Mouse (Mus musculus): ENCODE results near the gene Suv39h1. TPM values are rescaled to one million over a fixed set of nuclear protein-coding genes. Genes with fewer than 3 reads are reported as not detected.
"Not testable (repeated sequence)": the region's sequence is repeated elsewhere in the genome, so short reads cannot be mapped to it uniquely, and the experiment has no call there.

Gene Suv39h1
- polyA plus RNA-seq, 1 experiment from 2014 or later: 99.7 TPM

- H3K4me2 ChIP-seq (ENCODE audit: low read depth, low read length, severe bottlenecking): no peak within 1 kb of the TSS
- no peak for ATAC-seq (replicated peaks; ENCODE audit: low FRiP score)
- H3K27me3 ChIP-seq (ENCODE audit: control insufficient read depth, insufficient read depth, low read length): no peaks in the 10 kb centered on the region
- H3K27ac ChIP-seq (ENCODE audit: low read depth, low read length): no peak within 1 kb of the TSS
- no peaks in the 10 kb centered on the region for H3K36me3 ChIP-seq (ENCODE audit: control insufficient read depth, insufficient read depth, low read length)
- DNase-seq (ENCODE audit: low spot score): no peak
- no peaks in the 10 kb centered on the region for H3K4me1 ChIP-seq (replicated peaks; ENCODE audit: control insufficient read depth, insufficient read depth, low read length)
- H3K4me3 ChIP-seq (ENCODE audit: low read depth, low read length): no peak within 1 kb of the TSS
- WGBS: 80% methylated on average over 2 of the region's 2 CpGs
- no peaks in the 10 kb centered on the region for H3K9me3 ChIP-seq (ENCODE audit: control insufficient read depth, low read length)
- no peak within 1 kb of the TSS for H3K9ac ChIP-seq (ENCODE audit: low read length)
Observed at GRCm38 (mm10) chrX:8018286-8018685, 56.3 kb downstream of the Suv39h1 start, which contains the start of gene Glod5. Gene Glod5, minus strand, starts transcription at chrX:8018492.

- 0 out of 2 replicates have a peak, but pooled peaks cover 1% of the 10 kb centered on the region for H3K4me1 ChIP-seq (replicated peaks; ENCODE audit: control insufficient read depth, insufficient read depth, low read length)
- H3K36me3 ChIP-seq (ENCODE audit: control insufficient read depth, insufficient read depth, low read length): no peaks in the 10 kb centered on the region
- no peak overlapping the region for H3K27ac ChIP-seq (ENCODE audit: low read depth, low read length)
- no peak for ATAC-seq (replicated peaks; ENCODE audit: low FRiP score)
- no peak overlapping the region for H3K4me2 ChIP-seq (ENCODE audit: low read depth, low read length, severe bottlenecking)
- H3K4me3 ChIP-seq (ENCODE audit: low read depth, low read length): no peak overlapping the region
- DNase-seq (ENCODE audit: low spot score): peak; percentile 58
- no peaks in the 10 kb centered on the region for H3K9me3 ChIP-seq (ENCODE audit: control insufficient read depth, low read length)
- 14% methylated on average over 5 of the region's 5 CpGs for WGBS
- no peak overlapping the region for H3K9ac ChIP-seq (ENCODE audit: low read length)
- H3K27me3 ChIP-seq (ENCODE audit: control insufficient read depth, insufficient read depth, low read length): no peaks in the 10 kb centered on the region
Observed at GRCm38 (mm10) chrX:8017142-8017541, 57.4 kb downstream of the Suv39h1 start.

DNA sequence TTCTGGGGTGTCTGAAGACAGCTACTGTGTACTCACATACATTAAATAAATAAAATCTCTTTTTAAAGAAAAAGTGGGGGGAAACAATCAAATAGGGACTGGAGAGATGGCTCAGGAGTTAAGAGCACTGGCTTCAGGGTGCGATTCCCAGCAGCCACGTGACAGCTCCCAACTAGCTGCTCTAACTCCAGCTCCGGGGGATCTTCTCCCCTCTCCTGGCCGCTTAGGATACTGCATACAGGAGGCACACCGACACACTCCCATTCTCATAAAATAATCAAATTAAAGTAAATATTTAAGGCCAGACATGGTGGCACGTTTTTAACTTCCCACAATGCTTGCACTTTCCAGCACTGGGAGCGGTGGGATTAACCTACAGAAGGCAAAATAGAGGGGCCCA lies 58.9 kb downstream of the Suv39h1 start:
- H3K9ac ChIP-seq (ENCODE audit: low read length); ATAC-seq (replicated peaks; ENCODE audit: low FRiP score); H3K4me1 ChIP-seq (replicated peaks; ENCODE audit: control insufficient read depth, insufficient read depth, low read length); H3K36me3 ChIP-seq (ENCODE audit: control insufficient read depth, insufficient read depth, low read length); H3K27me3 ChIP-seq (ENCODE audit: control insufficient read depth, insufficient read depth, low read length); H3K9me3 ChIP-seq (ENCODE audit: control insufficient read depth, low read length); H3K4me3 ChIP-seq (ENCODE audit: low read depth, low read length); H3K27ac ChIP-seq (ENCODE audit: low read depth, low read length); H3K4me2 ChIP-seq (ENCODE audit: low read depth, low read length, severe bottlenecking); DNase-seq (ENCODE audit: low spot score): not testable (repeated sequence)
- 31% methylated on average over 7 of the region's 7 CpGs for WGBS

- Histone ChIP-seq H3K36me3 (ENCODE audit: control insufficient read depth, insufficient read depth, low read length) (no peaks in the 10 kb centered on the region), H3K9ac (ENCODE audit: low read length) (no peak overlapping the region), H3K27ac (ENCODE audit: low read depth, low read length) (peak overlapping the region; percentile 66; the same call in 1 of the 2 replicates), H3K9me3 (ENCODE audit: control insufficient read depth, low read length) (no peaks in the 10 kb centered on the region), H3K4me3 (ENCODE audit: low read depth, low read length) (no peak overlapping the region), H3K4me1 (replicated peaks; ENCODE audit: control insufficient read depth, insufficient read depth, low read length) (0 out of 2 replicates have a peak, but pooled peaks cover 1% of the 10 kb centered on the region), H3K4me2 (ENCODE audit: low read depth, low read length, severe bottlenecking) (no peak overlapping the region), H3K27me3 (ENCODE audit: control insufficient read depth, insufficient read depth, low read length) (no peaks in the 10 kb centered on the region)
- WGBS: 15% methylated on average over 7 of the region's 8 CpGs
- DNase-seq (ENCODE audit: low spot score) (peak; percentile 58), ATAC-seq (replicated peaks; ENCODE audit: low FRiP score) (peak; percentile 90)
Observed at GRCm38 (mm10) chrX:8013569-8014314, 60.8 kb downstream of the Suv39h1 start.

- Histone ChIP-seq H3K4me3 (ENCODE audit: low read depth, low read length) (no peak overlapping the region), H3K9ac (ENCODE audit: low read length) (no peak overlapping the region), H3K9me3 (ENCODE audit: control insufficient read depth, low read length) (no peaks in the 10 kb centered on the region), H3K36me3 (ENCODE audit: control insufficient read depth, insufficient read depth, low read length) (no peaks in the 10 kb centered on the region), H3K4me2 (ENCODE audit: low read depth, low read length, severe bottlenecking) (0 out of 2 replicates have a peak overlapping the region, but pooled peaks have one; percentile 2), H3K27me3 (ENCODE audit: control insufficient read depth, insufficient read depth, low read length) (no peaks in the 10 kb centered on the region), H3K27ac (ENCODE audit: low read depth, low read length) (peak overlapping the region; percentile 66), H3K4me1 (replicated peaks; ENCODE audit: control insufficient read depth, insufficient read depth, low read length) (0 out of 2 replicates have a peak, but pooled peaks cover 1% of the 10 kb centered on the region)
- WGBS: 10% methylated on average over 2 of the region's 2 CpGs
- ATAC-seq (replicated peaks; ENCODE audit: low FRiP score) (peak; percentile 74), DNase-seq (ENCODE audit: low spot score) (peak; percentile 52)
Observed at GRCm38 (mm10) chrX:8013157-8013556, 61.4 kb downstream of the Suv39h1 start.

Other genes starting within 250 kb of the Suv39h1 start
- gene Otud5, start 233.4 kb downstream of the Suv39h1 start, polyA plus RNA-seq (2014; fragmentation: Nextera tagmentation; extraction: Ambion mirVana): 37.3 and 37.6 TPM in 2 replicates
- 10.7 TPM in 2 replicates for gene Pim2, start 196.5 kb downstream of the Suv39h1 start, polyA plus RNA-seq (2014; fragmentation: Nextera tagmentation; extraction: Ambion mirVana)
- 10.9 and 12.6 TPM in 2 replicates for gene Slc35a2, start 190.7 kb downstream of the Suv39h1 start, polyA plus RNA-seq (2014; fragmentation: Nextera tagmentation; extraction: Ambion mirVana)
- 141 and 144 TPM in 2 replicates for gene Pqbp1, start 175.5 kb downstream of the Suv39h1 start, polyA plus RNA-seq (2014; fragmentation: Nextera tagmentation; extraction: Ambion mirVana)
- 161 and 188 TPM in 2 replicates for gene Timm17b, start 175.4 kb downstream of the Suv39h1 start, polyA plus RNA-seq (2014; fragmentation: Nextera tagmentation; extraction: Ambion mirVana)
- gene Gm10491, start 166.9 kb downstream of the Suv39h1 start, polyA plus RNA-seq (2014; fragmentation: Nextera tagmentation; extraction: Ambion mirVana): not detected in 2 replicates
- not detected in 2 replicates for gene Gm10490, start 165.2 kb downstream of the Suv39h1 start, polyA plus RNA-seq (2014; fragmentation: Nextera tagmentation; extraction: Ambion mirVana)
- gene Pcsk1n, start 154.9 kb downstream of the Suv39h1 start, polyA plus RNA-seq (2014; fragmentation: Nextera tagmentation; extraction: Ambion mirVana): 18.0 and 23.4 TPM in 2 replicates
- not detected in 2 replicates for gene Eras, start 146.2 kb downstream of the Suv39h1 start, polyA plus RNA-seq (2014; fragmentation: Nextera tagmentation; extraction: Ambion mirVana)
- gene Hdac6, start 126.9 kb downstream of the Suv39h1 start, polyA plus RNA-seq (2014; fragmentation: Nextera tagmentation; extraction: Ambion mirVana): 69.4 and 80.0 TPM in 2 replicates
- gene Gata1, start 96.7 kb downstream of the Suv39h1 start, polyA plus RNA-seq (2014; fragmentation: Nextera tagmentation; extraction: Ambion mirVana): 5.4 and 5.6 TPM in 2 replicates
- not detected in 2 replicates for gene Glod5, start 56.3 kb downstream of the Suv39h1 start, polyA plus RNA-seq (2014; fragmentation: Nextera tagmentation; extraction: Ambion mirVana)
- gene Was, start 15.7 kb upstream of the Suv39h1 start, polyA plus RNA-seq (2014; fragmentation: Nextera tagmentation; extraction: Ambion mirVana): 0.12 and 0.51 TPM in 2 replicates
- 26.6 and 27.4 TPM in 2 replicates for gene Wdr13, start 58.1 kb upstream of the Suv39h1 start, polyA plus RNA-seq (2014; fragmentation: Nextera tagmentation; extraction: Ambion mirVana)
- 466 and 494 TPM in 2 replicates for gene Rbm3, start 71.1 kb upstream of the Suv39h1 start, polyA plus RNA-seq (2014; fragmentation: Nextera tagmentation; extraction: Ambion mirVana)
- 13.5 and 13.9 TPM in 2 replicates for gene Tbc1d25, start 101.4 kb upstream of the Suv39h1 start, polyA plus RNA-seq (2014; fragmentation: Nextera tagmentation; extraction: Ambion mirVana)
- gene Ebp, start 118.8 kb upstream of the Suv39h1 start, polyA plus RNA-seq (2014; fragmentation: Nextera tagmentation; extraction: Ambion mirVana): 24.5 and 25.2 TPM in 2 replicates
- 13.6 and 14.5 TPM in 2 replicates for gene Porcn, start 131.8 kb upstream of the Suv39h1 start, polyA plus RNA-seq (2014; fragmentation: Nextera tagmentation; extraction: Ambion mirVana)
- gene Ftsj1, start 177.6 kb upstream of the Suv39h1 start, polyA plus RNA-seq (2014; fragmentation: Nextera tagmentation; extraction: Ambion mirVana): 40.4 and 47.1 TPM in 2 replicates
- 5.4 and 6.1 TPM in 2 replicates for gene Slc38a5, start 196.4 kb upstream of the Suv39h1 start, polyA plus RNA-seq (2014; fragmentation: Nextera tagmentation; extraction: Ambion mirVana)